Mouse (Mus musculus) lung, postnatal 0 days (tissue): ENCODE data around the gene Armc10.

Experiments used
- CTCF ChIP-seq: IDR thresholded peaks from 2 replicates; pipeline ENCODE4 v1.5.1; 2016; ENCODE audit warnings: antibody characterized with exemption, mild to moderate bottlenecking
- EP300 ChIP-seq: IDR thresholded peaks from 2 replicates; pipeline ENCODE4 v1.6.1; 2016; ENCODE audit warnings: antibody characterized with exemption, mild to moderate bottlenecking, control low read depth

GRCm38 (mm10) chr5:21625916-21626315 lies 19.7 kb upstream of the Armc10 start:
- TF ChIP-seq CTCF (no peak), EP300 (no peak)
